Mouse (Mus musculus): ENCODE measurements around the gene Mccc2.
"Not testable (repeated sequence)": the region's sequence is repeated elsewhere in the genome, so short reads cannot be mapped to it uniquely, and the experiment has no call there.

Gene Mccc2

GRCm38 (mm10) chr13:100014906-100015895, at the start of gene Mccc2:
Gene Mccc2 (minus strand): TSS chr13:100015639.
- DNase-seq: peak; percentile 99

DNA sequence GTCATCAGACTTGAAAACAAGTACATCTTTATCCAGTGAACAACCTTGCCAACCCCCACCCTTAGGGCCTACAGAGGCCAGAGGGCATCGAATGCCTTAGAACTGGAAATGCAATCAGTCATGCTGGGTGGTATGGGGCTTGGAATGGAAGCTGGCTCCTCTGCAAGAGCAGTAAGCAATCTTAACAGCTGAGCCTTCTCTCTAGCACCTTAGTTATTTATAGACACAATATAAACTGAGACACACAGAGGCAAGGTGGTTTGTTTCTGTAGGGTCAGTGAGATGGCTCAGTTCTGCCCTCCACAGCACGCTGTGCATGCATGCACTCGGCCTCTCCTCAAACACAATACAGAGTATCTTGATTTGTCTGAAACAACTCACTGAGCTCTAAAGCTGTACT, 48.5 kb upstream of the Mccc2 start:
- DNase-seq: no peak

DNA sequence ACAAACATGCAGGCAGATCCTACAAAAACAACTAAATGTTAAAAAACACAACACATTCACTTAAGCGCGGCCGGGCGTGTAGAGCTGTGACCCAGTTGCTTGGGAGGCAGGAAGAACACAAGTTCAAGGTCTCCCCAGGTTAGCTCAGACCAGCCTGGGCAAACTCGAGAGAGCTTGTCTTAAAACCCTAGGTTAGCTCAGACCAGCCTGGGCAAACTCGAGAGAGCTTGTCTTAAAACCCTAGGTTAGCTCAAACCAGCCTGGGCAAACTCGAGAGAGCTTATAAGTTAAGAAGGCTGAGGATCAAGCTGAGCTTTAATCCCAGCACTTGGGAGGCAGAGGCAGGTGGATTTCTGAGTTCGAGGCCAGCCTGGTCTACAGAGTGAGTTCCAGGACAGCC, 42.3 kb upstream of the Mccc2 start:
- DNase-seq: not testable (repeated sequence)

GRCm38 (mm10) chr13:100026013-100026412, 10.6 kb upstream of the Mccc2 start:
- DNase-seq: no peak

GRCm38 (mm10) chr13:100016891-100017290, 1.5 kb upstream of the Mccc2 start:
- DNase-seq: no peak

DNA sequence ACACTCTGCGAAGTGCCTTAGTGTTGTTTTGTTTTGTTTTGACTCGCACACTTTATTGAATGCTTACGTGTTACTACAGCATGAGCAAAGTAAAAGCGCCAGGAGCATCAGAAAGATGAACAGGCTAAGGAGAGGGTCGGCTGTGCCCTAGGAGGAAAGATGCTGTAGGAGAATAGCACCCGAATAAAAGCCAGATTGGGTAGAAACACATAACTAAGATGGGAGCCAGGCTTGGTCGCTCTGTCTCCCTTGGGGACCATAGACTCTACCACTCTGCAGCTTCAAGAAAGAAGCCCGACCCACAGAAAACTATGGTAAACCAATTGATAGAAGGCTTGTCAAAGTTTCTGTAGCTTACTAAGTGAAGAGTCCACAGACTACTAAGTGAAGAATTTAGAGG, 498 bp upstream of the Mccc2 start:
- DNase-seq: no peak

GRCm38 (mm10) chr13:100005911-100006496, 9.4 kb downstream of the Mccc2 start:
- DNase-seq: peak; percentile 78

- peak; percentile 98 for DNase-seq
Observed at GRCm38 (mm10) chr13:100001790-100002196, 13.6 kb downstream of the Mccc2 start.

DNA sequence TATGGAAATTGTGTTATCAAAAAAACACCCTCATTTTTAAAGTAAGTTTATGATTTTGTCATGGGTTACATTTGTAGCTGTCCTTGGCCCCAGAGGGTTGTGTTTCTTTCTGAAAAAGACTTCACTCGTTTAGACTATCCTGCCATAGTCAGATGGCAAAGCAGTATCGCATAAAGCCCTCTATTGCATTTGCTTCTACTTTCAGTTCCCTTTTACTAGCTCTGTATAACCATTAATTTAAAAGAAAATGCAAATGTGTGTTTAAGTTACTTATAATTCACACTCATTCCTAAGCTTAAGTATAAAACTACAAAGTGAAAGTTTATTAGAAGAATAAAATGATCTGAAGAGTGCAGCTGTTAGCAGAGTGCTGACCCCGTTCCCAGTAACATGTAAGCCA, 16.4 kb downstream of the Mccc2 start:
- DNase-seq: no peak

DNA sequence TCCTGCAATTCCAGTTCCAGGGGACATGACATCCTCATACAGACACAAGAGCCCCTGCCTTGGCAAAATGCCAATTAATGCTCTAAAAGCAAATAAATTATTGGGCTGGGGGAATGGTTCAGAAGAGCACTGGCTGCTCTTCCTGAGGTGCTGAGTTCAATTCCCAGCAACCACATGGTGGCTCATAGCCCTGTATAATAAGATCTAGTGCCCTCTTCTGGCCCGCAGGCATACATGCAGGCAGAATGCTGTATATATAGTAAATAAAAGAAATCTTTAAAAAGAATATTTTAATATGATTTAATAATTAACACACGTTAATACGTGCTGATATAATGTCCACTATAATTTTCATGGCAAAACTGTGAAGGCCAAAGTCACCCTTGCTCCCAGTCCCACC, 17.3 kb downstream of the Mccc2 start:
- peak; percentile 75 for DNase-seq

- DNase-seq: no peak
Observed at GRCm38 (mm10) chr13:99989592-99989991, 25.8 kb downstream of the Mccc2 start.

DNA sequence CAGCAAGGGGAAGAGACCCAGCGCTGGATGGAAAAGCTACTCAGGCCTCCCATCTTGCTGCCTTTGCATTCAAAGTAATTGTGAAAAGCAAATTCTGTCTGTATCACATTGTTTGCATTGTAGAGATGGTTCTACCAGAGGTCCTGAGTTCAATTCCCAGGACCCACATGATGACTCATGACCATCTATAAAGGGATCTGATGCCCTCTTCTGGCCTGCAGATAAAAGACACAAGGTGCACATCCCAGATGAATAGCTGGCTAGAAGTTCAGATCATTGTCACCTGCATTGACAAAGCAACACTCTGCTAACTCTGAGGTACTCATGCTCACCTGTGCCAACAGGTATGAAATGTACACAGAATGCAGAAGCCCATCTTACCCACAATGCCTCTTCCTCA, 32.1 kb downstream of the Mccc2 start:
- peak; percentile 10 for DNase-seq

GRCm38 (mm10) chr13:99979406-99979805, 36.0 kb downstream of the Mccc2 start:
- DNase-seq: no peak

DNA sequence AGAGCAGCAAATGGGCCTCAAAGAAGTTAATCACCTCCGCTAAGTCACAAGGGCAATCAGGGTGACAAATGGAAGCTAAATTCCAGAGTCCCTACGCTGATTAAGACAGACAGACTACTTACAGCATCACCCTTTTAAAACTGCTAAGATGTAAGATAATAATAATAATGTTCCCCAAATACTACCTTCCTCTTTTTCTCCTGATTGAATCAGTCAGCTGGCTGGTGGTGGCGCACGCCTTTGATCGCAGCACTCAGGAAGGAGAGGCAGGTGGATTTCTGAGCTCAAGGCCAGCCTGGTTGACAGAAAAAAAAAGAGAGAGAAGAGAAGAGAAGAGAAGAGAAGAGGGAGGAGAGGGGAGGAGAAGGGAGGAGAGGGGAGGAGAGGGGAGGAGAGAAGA, 45.4 kb downstream of the Mccc2 start:
- DNase-seq: no peak

GRCm38 (mm10) chr13:99967013-99967678, 48.3 kb downstream of the Mccc2 start:
- DNase-seq: peak; percentile 58

GRCm38 (mm10) chr13:99963814-99964213, 51.6 kb downstream of the Mccc2 start:
- peak; percentile 15 for DNase-seq

DNA sequence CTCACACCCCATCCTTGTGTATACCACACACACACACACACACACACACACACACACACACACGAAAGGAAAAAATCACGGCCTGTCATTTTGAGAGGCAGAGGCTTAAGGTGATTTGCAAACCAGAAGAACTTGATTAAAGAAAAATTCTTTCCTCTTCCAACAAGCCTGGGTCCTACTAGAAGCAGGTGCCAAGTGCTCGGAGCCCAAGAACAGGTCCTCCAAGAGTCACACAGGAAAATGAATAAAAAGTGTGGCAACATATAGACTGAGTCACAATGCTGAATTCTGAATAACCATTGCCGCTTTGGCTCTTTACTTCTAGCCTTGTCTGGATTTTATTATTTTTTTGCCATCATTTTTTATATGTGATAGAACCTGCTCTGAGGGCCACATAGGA, 53.8 kb downstream of the Mccc2 start:
- peak; percentile 68 for DNase-seq

DNA sequence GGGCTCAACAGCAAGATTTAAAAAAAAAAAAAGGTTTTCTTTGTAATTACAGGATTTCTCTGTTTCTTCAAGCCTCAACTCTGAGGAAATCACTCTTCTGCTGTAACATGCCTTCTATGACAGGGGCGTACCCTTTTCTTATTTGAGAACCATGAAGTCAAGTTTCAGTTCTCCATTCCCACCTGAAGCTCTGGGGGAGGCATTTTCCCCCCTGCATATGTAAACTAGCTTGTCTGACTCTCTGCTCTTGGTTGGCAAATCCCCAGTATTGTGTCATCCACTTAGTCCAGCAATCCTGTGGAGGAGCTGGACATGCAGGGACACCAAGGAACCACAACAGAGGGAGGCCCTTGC, 59.9 kb downstream of the Mccc2 start:
- DNase-seq: no peak

DNA sequence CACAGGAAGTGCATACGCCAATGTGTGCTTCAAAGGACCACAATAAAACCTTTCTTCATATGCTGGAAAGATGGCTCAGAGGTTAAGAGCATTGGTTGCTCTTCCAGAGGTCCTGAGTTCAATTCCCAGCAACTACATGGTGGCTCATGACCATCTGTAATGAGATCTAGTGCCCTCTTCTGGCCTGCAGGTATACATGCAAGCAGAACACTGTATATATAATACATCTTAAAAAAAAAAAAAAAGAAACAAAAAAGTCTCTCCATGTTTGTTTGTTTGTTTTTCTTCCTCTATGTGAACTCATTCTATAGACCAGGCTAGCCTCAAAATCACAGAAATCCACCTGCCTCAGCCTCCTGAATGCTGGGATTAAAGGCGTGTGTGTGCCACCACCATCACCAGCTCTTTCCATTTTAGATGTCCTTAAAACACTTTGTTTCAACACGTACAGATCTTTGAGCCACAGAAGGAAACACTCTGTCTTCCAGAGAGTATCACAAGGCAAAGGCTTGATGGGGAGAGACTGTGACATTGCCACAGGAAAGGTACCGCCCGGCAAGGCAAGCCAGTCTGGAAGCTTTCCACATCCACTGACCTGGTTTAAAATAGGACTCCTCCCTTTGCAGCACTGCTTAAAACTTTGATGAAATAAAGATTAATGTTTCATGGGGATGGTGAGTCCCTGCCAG, 60.4 kb downstream of the Mccc2 start:
- DNase-seq: peak; percentile 84

DNA sequence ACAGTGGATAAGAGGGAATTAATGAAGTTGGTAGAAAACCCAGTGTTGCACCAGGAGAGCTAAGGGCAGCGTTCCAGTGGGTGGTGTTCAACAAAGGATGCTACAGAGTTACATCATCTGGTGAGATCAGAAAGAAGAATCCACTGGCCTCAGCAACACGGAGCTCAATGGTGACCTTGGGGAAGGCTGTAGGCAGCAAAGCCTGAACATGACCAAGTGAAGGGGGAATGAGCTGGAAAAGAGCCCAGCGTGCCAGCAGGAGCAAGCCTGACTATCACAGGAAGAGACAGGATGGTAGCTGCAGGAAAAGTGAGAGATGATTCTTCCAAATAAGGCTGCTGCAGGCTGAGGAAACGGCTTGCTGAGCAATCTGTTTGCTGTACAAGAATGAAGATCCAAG, 68.0 kb downstream of the Mccc2 start:
- no peak for DNase-seq

GRCm38 (mm10) chr13:99943525-99943924, 71.9 kb downstream of the Mccc2 start:
- no peak for DNase-seq

DNA sequence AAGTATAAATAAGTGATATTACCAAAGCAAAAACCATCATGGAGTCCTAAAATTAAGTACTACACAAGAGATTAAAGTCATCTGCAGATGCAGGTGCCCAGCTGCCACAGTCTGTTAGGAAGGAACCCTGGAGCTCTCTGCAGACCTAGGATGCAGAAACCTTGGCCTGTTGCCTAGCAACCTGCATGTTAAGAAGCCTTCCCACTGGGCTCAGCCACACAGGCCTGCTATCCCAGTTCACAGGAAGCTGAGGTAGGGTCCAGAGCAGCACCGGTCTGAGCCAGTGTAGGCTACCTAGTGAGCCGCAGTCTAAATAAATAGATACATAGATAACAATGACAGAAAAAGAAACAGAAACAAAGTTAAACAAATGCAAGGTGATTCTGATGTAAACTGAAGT, 74.8 kb downstream of the Mccc2 start:
- no peak for DNase-seq

GRCm38 (mm10) chr13:99939320-99939671, 76.1 kb downstream of the Mccc2 start:
- no peak for DNase-seq

All from heart, adult 11 months (tissue).